Mouse (Mus musculus): ENCODE data around the gene Setmar.

Gene Setmar

DNA sequence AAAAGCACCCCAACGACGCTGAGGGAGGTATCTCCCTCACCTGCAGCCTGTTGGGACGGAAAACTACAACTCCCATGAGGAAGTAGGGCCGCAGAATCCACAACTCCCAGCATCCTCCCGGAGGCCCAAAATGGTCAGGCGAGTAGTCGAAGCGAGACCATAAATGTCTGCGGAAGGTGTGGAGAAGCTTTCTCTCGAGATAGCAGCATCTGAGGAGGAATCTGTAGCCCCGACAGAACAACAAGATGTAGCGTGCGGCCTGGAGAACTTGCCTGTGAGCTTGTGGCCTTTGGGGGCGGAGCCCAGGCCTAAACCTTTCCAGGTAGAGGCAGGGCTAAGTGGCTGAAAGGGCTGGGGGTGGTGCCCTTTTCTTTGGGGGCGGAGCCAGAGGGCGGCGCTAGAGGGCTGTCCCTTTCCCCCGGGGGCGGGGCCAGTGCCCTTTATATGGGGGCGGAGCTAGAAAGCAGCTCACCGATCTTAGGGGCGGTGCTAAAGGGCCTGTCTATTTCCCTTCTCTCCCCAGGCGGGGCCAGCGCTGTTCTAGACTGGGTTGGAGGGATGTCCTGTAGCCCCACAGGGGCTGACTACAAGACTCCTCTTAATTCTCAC, at the start of gene Setmar:
Setmar (plus strand) TSS at position 128 of the 609 bp plus-strand sequence.
- DNase-seq: peak; percentile 97

DNA sequence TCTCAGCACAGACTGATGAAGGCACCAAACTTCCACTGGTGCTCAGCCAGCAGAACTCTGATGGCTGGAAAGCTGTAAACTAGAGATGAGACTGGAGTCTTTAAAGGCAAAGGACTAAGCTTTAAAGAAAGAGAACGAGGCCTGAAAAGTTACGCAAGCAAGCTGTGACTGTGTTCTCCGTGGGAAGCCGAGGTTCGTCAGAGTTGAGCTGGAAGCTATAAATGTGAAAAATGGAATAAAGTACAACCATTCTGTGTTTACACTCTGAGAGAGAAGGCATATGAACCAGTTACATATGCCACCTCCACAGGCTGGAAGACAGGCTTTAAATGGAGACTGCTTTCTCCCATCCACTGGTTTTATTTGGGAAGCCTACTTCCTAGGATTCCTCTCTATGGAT, 43.2 kb upstream of the Setmar start:
- no peak for DNase-seq

DNA sequence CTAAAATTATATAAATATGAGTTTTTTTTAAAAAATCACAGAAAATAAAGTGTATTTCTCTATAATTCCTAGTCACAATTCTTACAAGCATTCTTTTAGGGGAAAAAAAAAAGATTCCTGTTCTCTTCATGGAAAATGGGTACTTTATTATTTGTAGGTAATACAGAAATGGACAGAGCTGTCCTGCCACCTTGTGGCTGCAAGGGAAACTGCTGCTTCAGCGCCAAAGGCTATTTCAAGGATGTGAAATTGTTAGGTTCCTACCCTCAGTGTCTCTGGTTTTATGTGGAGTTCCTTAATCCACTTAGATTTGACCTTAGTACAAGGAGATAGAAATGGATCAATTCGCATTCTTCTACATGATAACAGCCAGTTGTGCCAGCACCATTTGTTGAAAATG, 9.8 kb upstream of the Setmar start:
- peak; percentile 62 for DNase-seq

DNA sequence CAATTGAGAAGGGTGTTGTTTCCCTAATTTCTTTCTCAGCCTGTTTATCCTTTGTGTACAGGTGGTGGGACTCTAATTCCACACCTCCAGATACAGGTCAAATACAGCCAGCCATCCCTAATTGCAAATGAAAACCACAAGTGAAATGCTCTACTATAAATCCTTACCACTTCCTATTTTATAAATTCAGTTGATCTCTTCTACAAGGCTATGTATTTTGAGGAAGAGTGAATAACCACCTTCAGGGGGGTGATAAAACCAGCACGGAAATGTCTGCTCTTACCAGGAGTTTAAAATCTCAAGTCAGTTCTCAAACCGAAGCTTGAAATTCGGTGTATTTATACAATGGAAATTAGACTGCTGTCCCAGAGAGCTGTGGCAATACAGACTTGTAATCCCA, 8.9 kb upstream of the Setmar start:
- DNase-seq: no peak

- DNase-seq: no peak
Measured at GRCm38 (mm10) chr6:108057353-108057752, 7.5 kb upstream of the Setmar start.

DNA sequence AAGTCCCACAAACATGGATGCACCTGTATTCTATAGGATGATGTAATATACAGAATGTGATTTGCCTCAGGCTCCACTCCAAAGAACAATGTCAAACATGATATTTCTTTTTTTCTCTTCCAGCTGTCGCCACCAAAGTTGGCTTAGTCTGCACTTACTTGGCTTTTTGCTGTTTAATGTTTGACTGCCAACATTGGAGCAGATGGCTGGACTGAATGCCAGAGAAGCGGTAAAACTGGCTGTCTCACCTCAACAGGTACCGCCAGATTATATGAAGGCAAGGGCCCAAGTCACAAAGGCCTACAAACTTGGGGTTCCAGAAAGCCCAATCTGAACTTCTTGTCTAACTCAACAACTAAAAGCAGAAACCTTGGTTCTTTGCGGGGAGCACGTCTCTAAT, 6.8 kb upstream of the Setmar start:
- no peak for DNase-seq

GRCm38 (mm10) chr6:108061121-108061520, 3.7 kb upstream of the Setmar start:
- DNase-seq: no peak

DNA sequence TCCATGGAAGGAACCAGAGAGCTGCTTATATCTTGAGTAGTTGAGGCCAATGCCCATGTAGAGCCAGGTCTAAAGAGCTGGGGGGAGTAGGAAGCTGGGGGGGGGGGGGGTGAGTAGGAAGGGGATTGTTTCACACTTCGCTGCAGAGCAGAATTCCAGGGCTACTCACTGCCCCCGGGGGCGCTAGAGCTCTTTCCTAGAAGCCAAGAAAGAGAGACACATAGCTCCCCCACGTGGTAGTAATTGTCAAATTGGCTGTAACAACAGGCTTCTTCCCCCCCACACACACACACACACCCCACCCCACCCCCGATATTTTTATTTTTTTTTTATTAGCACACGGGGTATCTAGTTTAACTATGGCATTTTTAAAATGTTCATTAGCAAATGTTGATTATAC, 738 bp downstream of the Setmar start:
- peak; percentile 92 for DNase-seq

- DNase-seq: no peak
Measured at GRCm38 (mm10) chr6:108070947-108071346, 6.1 kb downstream of the Setmar start.

- no peak for DNase-seq
Measured at GRCm38 (mm10) chr6:108073071-108073470, 8.2 kb downstream of the Setmar start.

GRCm38 (mm10) chr6:108073931-108074330, 9.1 kb downstream of the Setmar start:
- DNase-seq: no peak

- DNase-seq: no peak
Measured at GRCm38 (mm10) chr6:108074624-108075023, 9.8 kb downstream of the Setmar start.

DNA sequence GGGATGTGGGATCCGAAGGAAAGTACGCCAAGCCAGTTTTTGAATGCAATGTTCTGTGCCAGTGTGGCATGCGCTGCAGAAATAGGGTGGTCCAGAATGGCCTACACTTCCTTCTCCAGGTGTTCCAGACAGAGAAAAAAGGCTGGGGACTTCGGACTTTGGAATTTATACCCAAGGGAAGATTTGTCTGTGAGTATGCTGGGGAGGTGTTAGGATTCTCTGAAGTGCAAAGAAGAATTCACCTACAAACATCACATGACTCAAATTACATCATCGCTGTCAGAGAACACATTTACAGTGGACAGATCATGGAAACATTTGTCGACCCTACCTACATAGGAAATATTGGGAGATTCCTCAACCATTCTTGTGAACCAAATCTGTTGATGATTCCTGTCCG, 11.0 kb downstream of the Setmar start:
- no peak for DNase-seq

DNA sequence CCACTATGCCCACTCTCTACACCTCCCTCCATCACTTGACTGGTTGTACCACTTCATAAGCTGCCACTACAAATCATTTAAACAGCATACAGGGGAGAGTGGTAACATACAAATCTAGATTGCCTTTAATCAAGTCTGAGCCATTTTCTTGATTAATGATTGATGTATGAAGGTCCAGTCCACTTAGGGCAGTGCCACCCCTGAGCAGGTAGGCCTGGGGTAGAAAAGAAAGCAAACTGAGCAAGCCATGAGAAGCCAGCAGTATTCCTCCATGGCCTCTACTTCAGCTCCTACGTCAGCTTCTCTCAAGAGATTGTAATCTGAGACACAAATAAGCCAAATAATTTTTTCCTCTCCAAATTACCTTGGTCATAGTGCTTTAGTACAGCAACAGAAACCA, 26.5 kb downstream of the Setmar start:
- DNase-seq: no peak

GRCm38 (mm10) chr6:108092646-108093045, 27.8 kb downstream of the Setmar start:
- no peak for DNase-seq

DNA sequence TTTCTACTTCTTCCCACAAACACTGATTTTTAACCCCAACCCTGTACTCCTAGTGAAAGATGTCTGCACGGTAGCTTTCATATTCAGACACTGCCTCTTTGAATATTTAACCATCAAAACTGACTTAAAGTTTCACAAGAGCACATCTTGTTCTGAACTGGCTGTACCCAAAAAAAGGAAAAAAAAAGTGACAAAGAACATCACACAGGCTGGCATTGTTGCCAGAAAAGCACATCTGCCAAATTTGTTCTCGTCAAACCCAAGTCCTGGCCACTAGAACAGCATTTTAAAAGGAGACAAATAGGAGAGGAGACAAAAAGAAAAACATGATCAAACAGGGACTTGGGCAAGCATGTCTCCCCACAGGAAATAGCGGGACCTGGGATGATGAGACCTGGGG, 28.6 kb downstream of the Setmar start:
- DNase-seq: no peak

GRCm38 (mm10) chr6:108095445-108095844, 30.6 kb downstream of the Setmar start:
- DNase-seq: peak; percentile 8

DNA sequence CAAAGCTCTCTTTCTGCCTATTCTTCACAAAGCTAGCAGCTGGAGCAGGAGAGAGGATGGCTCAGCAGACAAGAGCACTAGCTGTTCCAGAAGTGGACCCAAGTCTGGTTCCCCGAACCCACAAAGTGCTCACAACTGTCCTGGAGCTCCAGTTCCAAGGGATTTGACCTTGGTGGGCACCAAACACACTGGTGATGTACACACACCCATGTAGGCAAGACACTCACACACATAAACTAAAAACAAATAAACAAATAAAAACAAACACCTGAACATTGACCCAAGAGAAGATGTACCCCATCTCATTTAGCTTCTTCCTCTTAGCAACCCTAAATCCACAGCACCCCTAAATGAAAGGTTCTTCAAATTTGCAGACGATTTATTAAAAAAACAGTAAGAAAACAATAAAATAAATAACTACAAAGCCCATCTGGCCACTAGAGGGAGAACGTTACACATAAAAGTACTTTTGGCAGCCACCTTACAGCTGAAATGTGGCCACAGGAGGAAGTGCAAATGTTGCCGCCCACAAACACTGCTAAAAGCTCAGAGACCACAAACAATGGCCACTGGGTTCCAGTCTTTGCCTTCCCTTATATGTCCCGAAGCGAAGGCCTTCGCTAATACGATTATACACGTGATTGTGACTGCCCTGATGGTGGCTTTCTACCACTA, 33.5 kb downstream of the Setmar start:
- DNase-seq: peak; percentile 88

DNA sequence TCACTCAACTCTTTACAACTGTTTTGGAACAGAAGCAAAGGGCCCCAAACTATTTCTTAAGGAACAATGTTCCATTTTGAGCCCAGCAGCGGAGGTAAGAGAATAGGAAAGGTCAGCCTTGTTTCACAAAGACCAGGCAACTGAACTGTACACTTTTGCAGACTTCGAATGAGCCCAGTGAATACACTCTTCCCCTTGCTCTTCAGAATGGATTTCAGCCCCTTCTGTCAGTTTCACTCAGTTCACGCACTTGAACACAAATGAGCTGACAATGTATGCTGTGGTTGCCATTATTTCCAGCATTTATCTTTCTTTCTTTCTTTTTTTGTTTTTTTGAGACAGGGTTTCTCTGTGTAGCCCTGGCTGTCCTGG, 34.0 kb downstream of the Setmar start:
- no peak for DNase-seq

- DNase-seq: no peak
Measured at GRCm38 (mm10) chr6:108101936-108102830, 37.3 kb downstream of the Setmar start.

- no peak for DNase-seq
Measured at GRCm38 (mm10) chr6:108107376-108107775, 42.5 kb downstream of the Setmar start.

DNA sequence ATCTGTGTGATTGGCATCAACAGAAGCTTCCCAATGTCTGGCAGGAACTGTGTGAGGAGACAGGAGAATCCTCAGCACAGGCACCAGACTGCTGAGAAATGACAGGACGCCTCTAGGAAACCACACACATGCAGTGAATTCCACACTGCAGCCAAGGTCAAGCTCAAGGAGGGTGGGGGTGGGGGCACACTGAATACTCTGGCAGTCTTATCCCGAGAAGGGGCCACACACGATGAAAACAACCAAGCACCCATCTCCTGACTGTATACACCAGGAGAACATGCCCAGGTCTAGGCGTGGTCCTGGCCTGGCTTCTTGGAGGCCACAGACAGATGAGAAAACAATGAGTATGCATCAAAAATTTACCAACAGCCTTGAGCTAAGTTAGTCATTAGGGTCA, 45.5 kb downstream of the Setmar start:
- DNase-seq: no peak

DNA sequence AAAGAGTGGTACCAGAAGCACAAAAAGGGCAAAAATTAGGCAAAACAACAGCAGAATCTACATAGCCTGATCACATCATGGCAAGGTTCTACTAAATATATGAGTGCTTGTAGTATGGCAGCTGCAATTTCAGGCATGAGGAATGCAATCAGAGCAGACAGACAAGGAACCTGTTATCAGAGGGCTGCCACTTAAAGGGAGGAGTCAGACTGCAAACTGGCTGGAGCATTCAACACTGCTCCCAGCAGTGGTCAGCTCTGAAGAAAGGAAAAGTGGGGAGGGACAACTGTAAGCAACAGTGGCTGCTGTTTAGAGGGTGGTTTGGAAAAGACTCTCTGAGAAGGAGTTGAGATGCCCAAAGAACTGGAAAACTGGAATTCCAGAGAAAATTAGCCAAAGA, 46.8 kb downstream of the Setmar start:
- DNase-seq: no peak

DNA sequence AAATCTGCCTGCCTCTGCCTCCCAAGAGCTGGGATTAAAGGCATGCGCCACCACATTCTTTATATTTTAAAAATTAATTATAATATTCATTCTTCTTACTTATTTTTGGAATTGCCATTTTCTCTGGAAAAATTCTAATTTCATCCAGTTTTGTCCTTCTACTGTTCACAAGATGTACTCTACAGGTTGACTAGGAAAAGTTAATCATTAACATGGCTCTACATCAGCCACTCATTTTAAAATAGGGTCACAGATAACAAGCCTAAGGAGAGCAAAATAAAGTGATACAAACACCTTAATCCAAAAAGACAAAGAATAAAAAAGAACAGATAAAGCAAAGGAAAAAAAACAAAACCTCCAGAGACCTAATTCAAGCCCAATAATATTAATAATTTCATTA, 50.1 kb downstream of the Setmar start:
- no peak for DNase-seq

Data from embryo, embryonic 11 days (tissue).